Mouse (Mus musculus): ENCODE data around the gene Hdac7.

Gene Hdac7

DNA sequence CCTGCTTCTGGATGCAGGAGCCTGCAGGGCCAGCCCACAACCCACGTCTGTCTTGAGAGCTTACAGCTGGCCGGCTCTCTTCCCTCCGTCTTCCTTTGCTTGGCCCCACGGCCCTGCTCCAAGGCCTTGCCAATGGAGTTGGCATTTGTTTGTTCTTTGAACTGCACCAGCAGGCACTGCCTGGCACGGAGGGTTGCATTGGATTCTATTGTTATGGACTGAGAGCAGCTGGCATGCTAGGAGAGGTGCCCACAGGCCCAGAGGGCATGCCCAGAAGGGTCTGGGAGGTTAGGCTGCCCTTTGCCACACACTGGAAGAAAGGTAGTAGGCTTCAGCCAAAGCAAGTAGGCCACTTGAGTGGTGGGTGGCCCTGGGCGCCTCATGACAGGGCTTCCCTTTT is 55.5 kb downstream of the Hdac7 start:
- peak; percentile 82 for DNase-seq (ENCODE audit: low spot score)

DNA sequence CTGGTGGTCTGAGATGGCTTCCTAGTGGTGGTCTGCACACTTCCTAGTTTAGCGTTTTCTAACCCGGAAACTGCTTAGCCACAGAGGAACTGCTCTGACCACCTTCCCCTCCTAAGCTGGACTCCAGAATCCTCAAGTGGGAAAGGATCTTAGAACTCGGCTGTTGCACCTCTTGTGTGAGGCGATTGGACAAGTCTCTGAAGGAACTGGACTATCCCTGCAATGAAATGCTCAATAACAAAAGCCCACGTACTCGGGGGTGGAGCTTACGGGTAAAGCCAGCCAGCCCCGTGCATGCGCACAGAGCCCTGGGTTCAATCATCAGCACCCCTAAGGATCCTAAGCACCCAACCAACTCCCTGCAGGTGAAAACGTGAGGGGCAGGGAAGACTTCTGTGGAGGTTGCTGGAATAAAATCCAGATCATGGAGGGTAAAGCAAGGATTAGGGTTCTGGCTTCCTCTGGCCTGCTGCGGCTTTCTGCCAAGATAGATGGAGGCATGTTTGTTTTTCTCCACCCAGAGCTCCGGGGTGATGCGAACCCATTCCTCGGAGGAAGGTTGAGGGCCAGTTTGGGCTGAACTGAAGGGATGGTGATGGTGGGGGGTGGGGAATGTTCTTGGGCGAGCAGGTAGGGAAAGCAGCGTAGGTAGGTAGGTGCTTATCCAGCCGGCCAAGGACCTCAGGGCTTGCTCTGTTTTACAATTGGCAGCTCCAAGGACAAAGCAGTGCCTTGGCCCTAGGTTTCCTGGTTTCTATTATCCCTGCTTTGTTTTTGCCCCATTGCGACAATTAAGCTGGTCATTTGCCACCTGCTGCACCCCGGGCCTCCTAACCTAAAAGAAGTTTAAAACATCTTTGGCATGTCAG is 56.3 kb downstream of the Hdac7 start:
- DNase-seq (ENCODE audit: low spot score): no peak

DNA sequence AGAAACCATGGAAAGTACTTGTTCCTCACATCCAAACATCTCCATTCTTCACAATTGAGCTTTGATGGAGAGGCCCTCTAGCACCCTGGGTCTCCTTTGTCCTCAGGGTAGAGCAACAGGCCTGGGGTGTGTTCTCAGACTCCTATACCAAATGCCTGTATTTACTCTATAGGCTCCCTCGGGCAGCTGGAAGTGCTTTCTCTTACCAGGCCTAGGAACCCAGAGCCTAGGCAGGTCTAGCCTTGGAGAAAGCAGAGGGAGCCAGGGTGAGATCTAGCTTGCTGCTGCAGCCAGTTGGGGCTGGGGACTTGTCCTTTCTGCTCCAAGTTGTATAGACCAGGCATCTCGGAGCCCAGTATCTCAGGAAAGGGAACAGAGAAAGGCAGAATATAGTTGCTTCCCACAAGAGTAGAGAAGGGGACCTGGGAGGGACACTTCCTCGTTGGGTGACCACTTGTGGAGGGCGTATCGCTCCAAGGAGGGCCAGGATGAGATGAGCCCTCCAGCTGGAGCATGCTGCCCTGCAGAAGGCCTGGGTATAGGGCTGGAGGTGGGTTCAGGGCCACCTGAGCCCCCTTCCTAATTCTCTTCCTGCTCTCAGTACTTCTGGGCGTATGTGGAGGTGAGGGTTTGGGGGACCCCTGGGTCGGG is 57.0 kb downstream of the Hdac7 start:
- no peak for DNase-seq (ENCODE audit: low spot score)

DNA sequence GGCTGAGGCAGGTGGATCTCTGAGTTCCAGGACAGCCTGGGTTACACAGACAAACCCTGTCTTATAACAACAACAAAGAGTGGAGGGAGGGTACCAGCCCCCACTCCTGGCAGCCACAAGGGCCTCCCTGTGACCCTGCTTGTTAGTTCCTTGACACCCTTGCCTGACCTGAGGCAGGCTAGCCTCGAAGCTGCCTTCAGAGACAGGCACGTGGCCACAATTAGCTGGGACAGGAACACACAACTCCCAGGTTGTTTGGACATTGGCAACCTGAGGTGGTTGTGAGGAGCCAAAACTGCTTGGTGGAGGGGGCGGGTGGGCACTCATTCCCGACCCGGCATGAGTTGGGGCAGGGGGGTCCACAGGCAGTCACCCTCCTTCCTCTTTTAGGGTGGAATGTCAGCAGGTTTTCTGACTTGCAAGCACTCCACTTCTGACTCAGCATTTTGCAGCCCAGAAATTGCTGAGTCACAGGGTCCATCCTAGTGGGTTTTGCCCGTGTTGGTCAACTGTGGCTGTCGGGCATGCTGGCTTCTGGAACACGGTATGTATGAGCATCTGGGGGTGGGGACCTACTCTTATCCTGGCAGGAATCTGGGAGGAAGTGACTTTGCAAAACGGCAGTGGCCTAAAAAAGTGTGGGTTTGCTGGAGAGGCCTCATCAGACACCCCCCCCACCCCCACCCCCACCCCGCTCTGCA is 57.7 kb downstream of the Hdac7 start:
- DNase-seq (ENCODE audit: low spot score): no peak

DNA sequence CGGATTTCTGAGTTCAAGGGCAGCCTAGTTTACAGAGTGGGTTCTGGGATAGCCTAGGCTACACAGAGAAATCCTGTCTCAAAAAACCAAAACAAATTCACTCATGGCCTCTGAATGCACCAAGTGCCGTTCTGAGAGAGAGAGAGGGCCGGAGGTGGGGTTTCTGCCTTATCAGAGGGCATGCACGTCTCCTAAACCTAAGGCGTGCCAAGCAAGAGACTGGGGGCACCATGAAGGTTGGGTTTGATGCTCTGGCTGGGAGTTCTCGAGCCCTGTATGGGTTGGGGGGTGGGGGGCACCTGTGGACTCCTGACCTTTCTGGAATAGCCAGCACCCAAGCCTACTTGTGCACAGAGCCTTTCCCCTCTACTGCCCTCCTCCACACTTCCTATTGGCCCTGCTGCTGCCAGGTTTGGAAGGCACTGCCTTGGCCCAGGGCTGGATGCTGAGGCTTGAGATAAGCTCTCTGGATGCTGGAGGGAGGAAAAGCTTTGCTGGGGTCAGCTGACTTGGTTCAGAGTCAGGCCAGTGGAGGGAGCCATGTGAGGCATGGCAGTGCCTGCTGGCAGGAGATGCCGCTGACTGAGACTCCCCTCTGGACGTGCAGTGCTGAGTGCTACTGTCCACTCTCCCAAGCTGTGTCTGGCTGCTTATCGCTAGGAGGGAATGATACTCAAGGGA is 58.4 kb downstream of the Hdac7 start:
- peak; percentile 72 for DNase-seq (ENCODE audit: low spot score)

DNA sequence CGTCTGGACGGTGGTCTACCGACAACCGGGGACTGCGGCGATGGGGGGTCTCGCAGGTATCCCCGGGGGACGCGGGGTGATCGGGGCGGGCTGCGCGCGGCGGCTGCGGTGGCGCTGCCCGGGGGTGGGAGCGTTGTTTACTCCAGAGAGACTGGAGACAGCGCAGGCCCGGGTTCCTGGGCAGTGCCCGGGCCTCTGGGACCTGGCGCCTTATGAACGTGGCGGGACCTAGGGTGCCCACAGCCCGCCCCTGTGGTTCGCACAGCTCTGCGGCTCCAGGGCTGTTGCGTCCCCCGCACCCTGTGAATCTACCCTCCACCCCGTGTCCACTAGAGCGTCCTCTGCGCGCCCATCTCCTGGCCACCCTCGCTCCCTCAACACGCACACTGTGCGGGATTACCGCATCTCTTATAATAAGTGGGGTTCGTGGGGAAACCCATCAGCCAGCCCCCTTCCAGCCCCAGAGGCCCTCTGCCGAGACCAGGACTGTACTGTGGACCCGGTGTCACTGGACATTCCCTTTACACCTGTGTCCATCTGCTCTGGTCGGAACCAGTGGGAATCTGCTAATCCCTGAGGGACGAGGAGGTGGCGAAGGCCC is 59.6 kb downstream of the Hdac7 start:
- no peak for DNase-seq (ENCODE audit: low spot score)

DNA sequence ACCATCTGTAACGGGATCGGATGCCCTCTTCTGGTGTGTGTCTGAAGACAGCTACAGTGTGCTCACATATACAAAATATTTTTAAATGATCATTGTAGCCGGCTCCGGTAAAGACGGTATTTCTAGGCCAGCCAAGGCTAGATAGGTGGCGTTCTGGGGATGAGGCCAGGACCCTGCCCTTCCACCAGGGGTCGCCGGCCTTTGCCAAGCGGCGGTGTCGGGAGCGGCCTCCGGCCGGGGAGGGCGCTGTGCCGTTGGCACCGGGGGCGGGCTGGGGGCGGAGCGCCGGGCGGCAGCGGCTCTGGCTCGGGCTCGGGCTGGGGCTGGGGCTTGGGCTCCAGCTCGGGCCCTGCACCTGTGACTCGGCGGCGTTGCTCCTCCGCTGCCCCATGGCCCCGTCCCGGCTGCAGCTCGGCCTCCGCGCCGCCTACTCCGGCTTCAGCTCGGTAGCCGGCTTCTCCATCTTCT is 60.2 kb downstream of the Hdac7 start:
- DNase-seq (ENCODE audit: low spot score): peak; percentile 87

DNA sequence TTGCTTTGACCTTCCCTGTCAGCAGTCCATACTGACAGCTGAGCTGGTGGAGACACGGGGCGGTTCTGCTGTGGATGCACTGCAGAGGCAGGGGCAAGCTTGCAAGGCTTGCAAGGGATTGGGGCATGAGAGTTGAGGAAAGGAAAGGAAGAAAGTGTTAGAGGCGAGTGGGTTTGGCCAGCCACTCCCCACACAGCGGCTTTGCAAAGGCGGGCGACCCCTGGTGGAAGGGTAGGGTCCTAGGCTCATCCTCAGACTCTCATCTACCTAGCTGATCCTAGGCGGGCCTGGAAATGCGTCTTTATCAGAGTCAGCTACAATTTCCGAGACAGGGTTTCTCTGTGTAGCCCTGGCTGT is 61.6 kb downstream of the Hdac7 start:
- no peak for DNase-seq (ENCODE audit: low spot score)

DNA sequence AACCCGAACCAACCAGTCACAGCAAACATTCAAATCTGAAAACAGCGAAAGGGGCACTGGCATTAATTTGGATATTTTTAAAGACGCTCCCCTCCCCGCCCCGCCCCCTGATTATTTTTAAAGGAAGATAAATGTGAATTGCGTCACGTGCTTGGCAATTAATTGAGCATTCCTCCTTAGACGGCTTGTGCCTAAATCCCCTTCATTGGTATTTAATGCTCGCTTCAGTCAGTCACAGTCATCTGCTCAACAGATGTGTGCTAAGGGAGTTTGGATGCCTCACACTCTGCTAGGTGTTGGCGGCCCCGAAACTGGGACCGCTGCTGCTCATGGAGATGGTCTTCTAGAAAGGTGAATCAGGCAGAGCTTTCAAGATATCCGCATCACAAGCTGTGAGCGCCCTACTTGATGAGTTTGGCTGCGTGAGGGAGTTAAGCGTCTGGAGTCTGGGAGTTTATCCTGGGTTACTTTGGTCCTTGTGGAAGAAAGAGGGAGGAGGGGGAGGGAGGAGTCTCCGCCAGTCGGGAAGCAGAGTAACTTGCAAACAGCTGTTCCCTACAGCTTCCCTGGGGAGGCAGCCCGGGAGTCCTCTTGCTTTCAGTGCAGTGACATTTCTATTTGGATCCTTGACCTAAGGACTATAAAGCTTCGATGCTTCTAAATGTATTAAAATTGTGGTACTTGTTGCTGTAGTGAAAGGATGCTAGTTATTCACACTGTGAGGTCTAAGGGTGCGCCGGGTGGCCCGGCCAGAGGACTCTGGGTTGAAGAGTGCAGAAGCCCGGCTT is 62.1 kb downstream of the Hdac7 start:
- DNase-seq (ENCODE audit: low spot score): no peak

DNA sequence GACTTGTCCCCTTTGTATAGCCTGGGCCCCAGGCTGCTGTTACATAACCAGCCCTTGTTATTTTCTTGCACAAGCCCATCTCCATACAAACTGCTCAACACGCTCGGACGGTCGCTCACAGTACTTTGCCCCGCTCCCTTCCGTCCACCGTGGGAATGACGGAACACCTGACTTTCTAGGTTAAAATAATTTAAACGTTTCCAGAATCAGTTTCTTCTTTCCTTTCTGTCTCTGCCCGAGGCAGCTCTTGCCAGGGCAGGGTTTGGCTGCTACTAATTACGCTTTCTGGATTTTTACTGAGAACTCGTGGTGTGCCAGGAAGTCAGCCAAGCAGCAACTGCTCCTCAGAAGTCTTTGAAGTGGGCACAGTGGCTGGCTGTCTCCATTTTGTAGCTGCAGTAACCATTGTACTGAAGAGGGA is 63.7 kb downstream of the Hdac7 start:
- DNase-seq (ENCODE audit: low spot score): no peak

DNA sequence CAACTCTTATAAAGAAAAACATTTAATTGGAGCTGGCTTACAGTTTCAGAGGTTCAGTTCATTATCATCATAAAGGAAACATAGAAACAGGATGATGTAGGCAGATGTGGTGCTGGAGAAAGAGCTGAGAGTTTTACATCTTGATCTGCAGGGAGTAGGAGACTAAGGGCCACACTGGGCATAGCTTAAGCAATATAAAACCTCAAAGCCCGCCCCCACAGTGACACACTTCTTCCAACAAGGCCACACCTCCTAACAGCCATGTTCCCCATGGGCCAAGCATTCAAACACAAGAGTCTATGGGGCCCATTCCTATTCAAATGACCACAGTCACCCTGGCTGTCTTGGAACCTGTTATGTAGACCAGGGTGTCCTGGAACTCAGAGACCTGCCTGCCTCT is 64.7 kb downstream of the Hdac7 start:
- DNase-seq (ENCODE audit: low spot score): no peak

DNA sequence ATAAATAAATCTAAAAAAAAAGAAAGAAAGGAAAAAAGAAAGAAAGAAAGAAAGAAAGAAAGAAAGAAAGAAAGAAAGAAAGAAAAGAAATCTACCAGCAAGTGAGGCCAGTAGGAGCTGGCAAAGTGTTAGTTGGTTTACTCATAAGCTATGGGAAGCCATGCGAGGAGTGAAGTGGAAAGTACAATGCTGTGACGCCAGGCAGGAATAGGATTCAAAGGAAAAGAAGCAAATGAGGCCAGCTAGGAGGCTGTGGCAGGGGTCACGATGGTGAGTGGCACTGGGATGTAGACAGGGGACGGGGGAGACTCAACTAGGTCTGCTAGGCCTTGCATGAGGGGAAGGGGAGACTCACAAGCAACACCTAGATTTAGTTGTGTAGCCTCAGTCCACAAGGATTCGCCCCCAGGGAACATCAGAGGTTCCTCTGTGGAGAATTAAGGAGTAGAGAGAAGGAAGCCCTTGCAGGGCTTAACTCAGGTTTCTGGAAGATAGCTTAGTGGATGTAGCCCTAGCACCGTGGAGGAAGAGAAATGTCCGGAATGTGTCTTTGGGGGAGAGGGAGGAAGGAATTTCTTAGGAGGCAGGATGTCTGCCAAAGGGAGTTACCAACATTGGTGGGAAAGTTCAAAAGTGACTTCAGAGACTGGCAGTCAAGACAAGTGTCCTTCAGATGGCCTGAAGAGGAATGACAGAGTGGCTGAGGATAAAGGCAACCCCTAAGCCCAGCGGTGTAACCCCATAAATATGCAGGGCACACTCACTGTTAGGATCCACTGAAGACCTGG is 65.8 kb downstream of the Hdac7 start, which contains the start of gene Slc48a1:
TSS of gene Slc48a1 (plus strand) at position 210 of the 788 bp plus-strand sequence.
- no peak for DNase-seq (ENCODE audit: low spot score)

DNA sequence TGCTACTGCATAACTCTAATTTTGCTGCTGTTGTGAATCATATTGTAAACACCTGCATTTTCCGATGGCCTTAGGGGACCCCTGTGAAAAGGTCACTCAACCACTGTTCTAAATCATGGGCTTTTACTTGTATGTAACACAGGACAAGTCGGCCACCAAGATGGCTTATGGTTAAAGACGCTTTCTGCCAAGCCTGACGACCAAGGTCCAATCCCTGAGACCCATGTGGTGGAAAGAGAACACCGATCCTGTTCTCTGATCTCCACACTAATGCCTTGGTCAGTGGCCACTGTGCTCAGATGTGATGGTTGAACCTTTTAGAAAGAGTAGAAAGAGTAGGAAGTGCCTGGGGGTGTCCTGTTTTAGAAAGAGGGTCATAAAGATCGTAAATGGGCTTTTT is 67.4 kb downstream of the Hdac7 start:
- DNase-seq (ENCODE audit: low spot score): no peak

DNA sequence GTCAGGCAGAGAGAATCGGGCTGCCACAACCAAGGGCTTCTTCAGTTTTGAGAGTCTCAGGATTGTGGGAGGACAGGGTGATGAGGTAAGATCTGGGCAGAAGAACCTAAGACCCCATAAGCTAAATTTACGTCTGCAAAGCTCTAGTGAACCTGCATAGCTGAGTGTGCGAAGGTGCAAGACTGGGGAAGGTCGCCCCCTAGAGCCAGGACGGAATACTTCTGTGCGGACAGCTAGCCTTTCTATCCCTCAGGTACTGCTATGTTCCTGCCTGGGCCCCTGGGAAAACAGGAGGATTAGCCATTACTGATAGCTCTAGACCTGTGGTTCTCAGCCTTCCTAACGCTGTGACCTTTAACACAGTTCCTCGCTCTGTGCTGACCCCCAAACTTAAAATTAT is 67.8 kb downstream of the Hdac7 start:
- DNase-seq (ENCODE audit: low spot score): peak; percentile 73

DNA sequence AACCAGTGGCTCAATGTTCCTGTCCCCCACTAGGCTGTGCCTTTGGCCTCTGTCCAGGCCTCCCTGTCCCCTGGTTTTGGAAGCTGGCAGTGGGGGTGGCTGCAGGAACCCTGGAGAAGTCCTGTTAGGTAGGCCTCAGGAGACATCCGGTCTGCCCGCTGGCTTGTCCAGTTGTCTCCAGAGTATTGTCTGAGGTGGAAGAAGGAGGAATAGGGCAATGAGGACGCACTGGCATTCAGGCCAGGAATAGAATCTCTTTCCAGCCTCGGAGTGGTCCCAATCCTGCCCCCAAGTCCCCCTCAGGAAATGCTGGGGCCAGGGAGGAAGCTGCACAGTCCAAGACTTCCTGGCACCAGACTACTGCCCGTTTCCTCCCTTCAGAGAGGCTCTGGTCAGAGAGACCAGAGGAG is 70.3 kb downstream of the Hdac7 start:
- DNase-seq (ENCODE audit: low spot score): no peak

DNA sequence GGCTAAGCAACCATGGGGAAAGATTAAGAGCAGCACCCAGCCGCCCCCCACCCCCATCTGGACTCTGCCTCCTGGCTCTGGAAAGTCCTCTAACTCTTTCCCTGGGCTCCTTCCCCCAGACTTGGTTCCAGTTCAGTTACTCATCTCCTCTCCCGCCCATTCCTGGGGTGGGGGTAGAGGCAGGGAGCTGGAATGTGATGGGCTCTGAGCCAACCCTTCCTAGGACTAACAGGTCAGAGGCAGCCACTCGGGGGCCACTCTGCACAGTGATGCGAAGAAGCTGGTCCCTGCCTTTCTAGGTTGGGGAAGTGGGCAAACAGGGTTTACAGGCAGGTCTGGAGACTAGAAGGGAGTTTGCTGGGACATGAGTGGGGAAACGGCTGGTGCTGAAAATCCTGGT is 71.2 kb downstream of the Hdac7 start:
- no peak for DNase-seq (ENCODE audit: low spot score)

DNA sequence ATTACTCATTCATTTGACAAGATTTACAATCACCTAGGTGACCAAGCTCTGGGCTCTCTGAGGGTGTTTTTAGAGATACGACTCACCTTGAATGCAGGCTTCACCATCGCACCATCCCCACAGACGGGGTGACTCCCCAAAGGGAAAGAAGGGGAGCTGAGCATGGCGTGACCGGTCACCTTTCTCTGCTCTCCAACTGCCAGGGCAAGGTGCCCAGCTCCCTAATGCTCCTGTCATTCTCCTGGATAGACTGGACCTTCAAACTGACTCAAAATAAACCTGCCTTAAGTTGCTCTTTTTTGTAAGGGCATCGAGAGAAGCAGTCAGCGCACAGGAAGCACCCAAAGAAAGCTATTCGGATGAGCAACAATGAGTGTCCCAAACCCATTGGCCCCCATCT is 74.0 kb downstream of the Hdac7 start:
- DNase-seq (ENCODE audit: low spot score): no peak

DNA sequence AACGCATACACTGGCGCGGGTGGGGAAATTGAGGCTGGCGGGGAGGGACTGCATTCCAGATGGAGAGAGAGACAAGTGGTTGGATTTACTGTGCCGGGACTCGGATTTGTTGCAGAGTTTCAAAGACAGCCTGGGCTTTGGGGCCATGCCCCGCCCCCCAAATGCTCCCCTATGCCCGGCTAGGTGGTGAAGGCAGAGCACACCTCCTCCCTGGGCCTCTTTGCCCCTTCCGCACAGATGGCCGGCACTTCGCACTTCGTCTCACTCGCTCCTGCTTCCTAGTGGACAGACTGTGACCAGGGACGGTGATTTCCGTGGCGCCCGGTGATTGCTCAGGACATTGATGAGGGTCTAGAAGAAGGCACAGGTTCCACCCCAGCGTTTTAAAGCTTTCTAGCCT is 76.1 kb downstream of the Hdac7 start:
- DNase-seq (ENCODE audit: low spot score): no peak

DNA sequence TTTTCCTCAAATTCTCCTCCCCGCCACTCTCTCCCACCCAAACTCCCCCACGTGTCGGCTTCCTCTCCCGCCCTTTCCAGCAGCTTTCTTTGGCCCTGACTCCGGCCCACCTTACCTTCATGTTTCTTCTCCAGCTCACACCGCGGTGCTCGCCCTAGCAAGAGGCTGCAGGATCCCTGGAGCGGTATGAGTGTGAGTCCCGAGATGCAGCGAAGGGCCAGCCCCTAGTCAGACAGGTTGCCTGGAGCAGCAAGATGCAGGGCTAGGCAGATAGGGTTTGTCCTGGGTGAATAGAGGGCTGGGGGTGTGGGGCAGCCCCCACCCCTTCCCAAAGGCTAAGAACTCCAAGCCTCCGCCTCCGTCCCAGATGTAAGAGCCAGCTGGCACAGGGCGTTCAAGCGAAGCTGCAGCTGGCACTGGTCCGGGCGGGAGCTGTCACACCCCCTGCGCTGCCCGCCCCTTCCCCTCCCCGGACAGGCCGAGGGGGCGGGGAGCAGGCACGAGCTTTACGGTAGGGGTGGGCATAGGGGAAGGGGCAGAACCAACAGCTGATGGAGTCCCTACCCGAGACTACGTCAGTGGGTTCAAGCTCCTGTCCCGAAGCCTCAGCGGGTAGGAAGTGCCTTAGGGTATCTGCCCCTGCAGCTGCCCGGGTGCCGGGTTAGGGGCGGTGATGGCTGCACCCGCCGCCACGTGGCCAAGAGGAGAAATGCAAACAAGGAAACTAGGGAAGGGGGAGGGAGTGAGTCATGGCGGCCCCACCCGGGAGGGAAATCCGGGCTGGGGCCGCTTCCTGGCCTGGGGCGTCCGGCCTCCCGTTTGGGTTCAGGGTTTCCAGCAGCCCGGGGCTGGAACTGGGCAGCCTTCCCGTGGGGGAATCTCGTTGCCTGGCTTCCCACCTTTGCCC is 76.8 kb downstream of the Hdac7 start, which contains the start of gene Rapgef3:
TSS of gene Rapgef3 (minus strand) at position 693 of the 907 bp plus-strand sequence.
- DNase-seq (ENCODE audit: low spot score): peak; percentile 77
